Mouse (Mus musculus) activated CD4-positive, CD25-positive, alpha-beta regulatory T cell (primary cell): ENCODE results near the gene Rab39. TPM values are rescaled to one million over a fixed set of nuclear protein-coding genes. Genes with fewer than 3 reads are reported as not detected.

Experiments used
- polyA plus RNA-seq, 2 experiments: library from polyadenylated mRNA; unstranded; fragments of 100-300 nt; shearing (Covaris generic); gene quantifications; one replicate each; pipeline ENCODE4 v1.2.1; 2017

Gene Rab39
- under 1 TPM; 0.14 to 0.37 TPM for polyA plus RNA-seq

GRCm38 (mm10) chr9:53705992-53706696 lies at the start of gene Rab39:
Rab39 (minus strand) TSS chr9:53706232.

GRCm38 (mm10) chr9:53669680-53670219 lies 36.3 kb downstream of the Rab39 start, which contains the start of gene Cul5:
Cul5 (minus strand) TSS chr9:53670014.

Other genes with a start within 250 kb of the Rab39 start
- 10 to 100 TPM; 17.7 to 23.7 TPM for gene Atm, start 169.5 kb downstream of the Rab39 start, polyA plus RNA-seq
- 10 to 100 TPM; 16.9 to 17.0 TPM for gene Npat, start 169.2 kb downstream of the Rab39 start, polyA plus RNA-seq
- gene Acat1, start 95.8 kb downstream of the Rab39 start, polyA plus RNA-seq = 10 to 100 TPM; 60.3 to 69.4 TPM
- gene Cul5, start 36.2 kb downstream of the Rab39 start, polyA plus RNA-seq = 10 to 100 TPM; 31.0 to 46.7 TPM
- 10 to 100 TPM in 1 of 2 experiments, 1 to 10 TPM in 1; 7.9 to 17.2 TPM for gene Slc35f2, start 65.3 kb upstream of the Rab39 start, polyA plus RNA-seq
- under 1 TPM in 1 of 2 experiments, not detected in 1; 0.22 TPM for gene Sln, start 143.9 kb upstream of the Rab39 start, polyA plus RNA-seq